14 mouse cellular contexts compared by ENCODE assay signal in the genomic region with DNA sequence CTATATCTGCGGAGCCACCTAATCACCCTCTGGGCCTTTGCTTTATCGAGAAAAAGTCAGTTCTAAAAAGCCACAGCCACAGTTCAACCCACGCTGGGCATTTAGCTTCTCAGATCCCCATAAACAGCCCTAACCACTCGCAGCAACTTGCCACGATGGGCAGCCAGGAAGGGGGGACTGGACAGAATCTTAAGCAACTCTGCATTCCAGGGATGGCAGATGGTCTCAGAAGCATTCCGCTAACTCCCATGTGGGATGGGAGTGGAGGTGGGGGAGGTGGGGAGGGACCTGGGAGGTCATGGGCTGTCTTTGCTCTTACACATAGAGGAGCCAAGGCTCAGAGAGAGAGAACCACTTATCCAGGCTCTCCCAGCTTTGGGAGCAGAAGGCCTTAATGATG. TPM values are rescaled to one million over a fixed set of nuclear protein-coding genes. Genes with fewer than 3 reads are reported as not detected.
DNase-seq lines count a peak whose midpoint lies in the region; ATAC-seq and TF ChIP-seq lines count a peak whose summit lies in the region.
"Had no signal": no experiment of that assay in that cellular context is flagged by ENCODE, and none has a peak within 500 bp of the region (broad histone marks: within the 10 kb centered on the region; RNA-seq: fewer than 3 reads in every experiment).

No protein-coding gene starts in this region.

- no peak for TF ChIP-seq POLR2A in ES-Bruce4 (IDR thresholded peaks at IDR 0.05; ENCODE audit: insufficient read depth, low read length)

- no peak overlapping the region for H3K9ac ChIP-seq in intestine, embryonic 14.5 days (ENCODE audit: low read length)
- no peak overlapping the region for H3K9ac ChIP-seq in intestine, embryonic 15.5 days
- H3K9ac ChIP-seq in ES-Bruce4 (ENCODE audit: low read depth, poor library complexity, severe bottlenecking), result peak overlapping the region; percentile 31; the same call in 1 of the 2 replicates
- H3K9ac ChIP-seq: forebrain, embryonic 13.5 days; liver, embryonic 15.5 days had no signal

- peaks cover 37% of the 10 kb centered on the region for H3K4me1 ChIP-seq in intestine, embryonic 14.5 days (replicated peaks; ENCODE audit: control insufficient read depth, insufficient read depth, low read length)
- H3K4me1 ChIP-seq in intestine, embryonic 15.5 days (replicated peaks), result peaks cover 30% of the 10 kb centered on the region
- H3K4me1 ChIP-seq in ES-Bruce4 (ENCODE audit: control insufficient read depth, insufficient read depth, low read length), result peaks cover 14% of the 10 kb centered on the region
- H3K4me1 ChIP-seq in embryonic facial prominence, embryonic 10.5 days, result peaks cover 74% of the 10 kb centered on the region

- H3K36me3 ChIP-seq in intestine, embryonic 14.5 days (ENCODE audit: control insufficient read depth, insufficient read depth, low read length), result no peaks in the 10 kb centered on the region
- H3K36me3 ChIP-seq in intestine, embryonic 15.5 days, result no peaks in the 10 kb centered on the region
- H3K36me3 ChIP-seq in ES-Bruce4 (ENCODE audit: control insufficient read depth, insufficient read depth, low read length, poor library complexity, severe bottlenecking), result no peaks in the 10 kb centered on the region
- H3K36me3 ChIP-seq in embryonic facial prominence, embryonic 10.5 days (replicated peaks), result no peaks in the 10 kb centered on the region
- H3K36me3 ChIP-seq: liver, embryonic 15.5 days had no signal

- no peaks in the 10 kb centered on the region for H3K27me3 ChIP-seq in intestine, embryonic 14.5 days (replicated peaks; ENCODE audit: control insufficient read depth, insufficient read depth, low read length)
- no peaks in the 10 kb centered on the region for H3K27me3 ChIP-seq in intestine, embryonic 15.5 days (replicated peaks)
- H3K27me3 ChIP-seq in ES-Bruce4 (ENCODE audit: control insufficient read depth, insufficient read depth, low read length, poor library complexity, severe bottlenecking), result no peaks in the 10 kb centered on the region
- H3K27me3 ChIP-seq in embryonic facial prominence, embryonic 10.5 days (replicated peaks; ENCODE audit: low read depth, poor library complexity, severe bottlenecking), result peaks cover 52% of the 10 kb centered on the region

- 41% methylated on average over 6 of the region's 6 CpGs for WGBS in intestine, embryonic 14.5 days
- 48% methylated on average over 6 of the region's 6 CpGs for WGBS in intestine, embryonic 15.5 days
- WGBS in embryonic facial prominence, embryonic 10.5 days, result 36% methylated on average over 6 of the region's 6 CpGs

- DNase-seq in intestine, embryonic 14.5 days (ENCODE audit: low spot score), result no peak
- DNase-seq in embryonic facial prominence, embryonic 10.5 days (ENCODE audit: low spot score), result no peak
- peak; percentile 68 for DNase-seq in mesoderm, embryonic 11.5 days (ENCODE audit: low read depth, low spot score)
- DNase-seq in kidney, postnatal 25 days, result no peak
- no peak for DNase-seq in spleen, postnatal 10 days (ENCODE audit: low spot score in 2 of 2)
- DNase-seq: adrenal gland, postnatal 14 days; kidney, postnatal 14 days; thymus, postnatal 4 days had no signal

- 0 out of 2 replicates have a peak overlapping the region, but pooled peaks have one; percentile 17 for H3K27ac ChIP-seq in intestine, embryonic 14.5 days (ENCODE audit: low read depth)
- H3K27ac ChIP-seq in intestine, embryonic 15.5 days, result no peak overlapping the region
- peak overlapping the region; percentile 71 for H3K27ac ChIP-seq in ES-Bruce4 (ENCODE audit: insufficient read depth, low read length)
- H3K27ac ChIP-seq in embryonic facial prominence, embryonic 10.5 days (replicated peaks), result peak overlapping the region; percentile 57
- H3K27ac ChIP-seq: hindbrain, postnatal 0 days; liver, embryonic 15.5 days had no signal

- no peaks in the 10 kb centered on the region for H3K9me3 ChIP-seq in intestine, embryonic 14.5 days (ENCODE audit: control insufficient read depth, low read length)
- no peaks in the 10 kb centered on the region for H3K9me3 ChIP-seq in intestine, embryonic 15.5 days
- no peaks in the 10 kb centered on the region for H3K9me3 ChIP-seq in ES-Bruce4 (replicated peaks; ENCODE audit: control insufficient read depth, insufficient read depth, low read length, poor library complexity, severe bottlenecking)
- no peaks in the 10 kb centered on the region for H3K9me3 ChIP-seq in embryonic facial prominence, embryonic 10.5 days
- H3K9me3 ChIP-seq: forebrain, embryonic 13.5 days; liver, embryonic 15.5 days had no signal

- ATAC-seq in intestine, embryonic 14.5 days (replicated peaks; ENCODE audit: low FRiP score, low TSS enrichment, low read depth), result no peak
- ATAC-seq in intestine, embryonic 15.5 days, result no peak
- no peak for ATAC-seq in erythroid progenitor cell, adult 5-6 weeks (replicated peaks; ENCODE audit: low FRiP score, poor library complexity, severe bottlenecking)
- ATAC-seq: forebrain, embryonic 13.5 days; hindbrain, postnatal 0 days had no signal

- no peak overlapping the region for H3K4me2 ChIP-seq in intestine, embryonic 14.5 days (ENCODE audit: low read length)
- H3K4me2 ChIP-seq in intestine, embryonic 15.5 days (replicated peaks), result no peak overlapping the region
- H3K4me2 ChIP-seq: liver, embryonic 15.5 days had no signal

- TF ChIP-seq EP300 in ES-Bruce4 (IDR thresholded peaks at IDR 0.05; ENCODE audit: insufficient read depth, low read depth, low read length), result no peak

- H3K4me3 ChIP-seq in intestine, embryonic 14.5 days (ENCODE audit: low read depth, low read length), result no peak overlapping the region
- no peak overlapping the region for H3K4me3 ChIP-seq in intestine, embryonic 15.5 days (replicated peaks)
- no peak overlapping the region for H3K4me3 ChIP-seq in ES-Bruce4 (ENCODE audit: low read depth, low read length)
- no peak overlapping the region for H3K4me3 ChIP-seq in embryonic facial prominence, embryonic 10.5 days
- H3K4me3 ChIP-seq: forebrain, embryonic 13.5 days; liver, embryonic 15.5 days had no signal

- TF ChIP-seq CTCF in ES-Bruce4 (IDR thresholded peaks at IDR 0.05; ENCODE audit: low read depth, low read length), result no peak

RNA-seq across cellular contexts. Expression of a gene that starts 44.0 kb away (rescaled TPM):
- polyA plus RNA-seq in intestine, embryonic 14.5 days (2014; fragmentation: Nextera tagmentation; extraction: Ambion mirVana), result 14.4 and 14.9 TPM in 2 replicates
- 9.7 and 10.0 TPM in 2 replicates for polyA plus RNA-seq in intestine, embryonic 15.5 days (2015; fragmentation: Nextera tagmentation; extraction: Ambion mirVana)
- 43.9 and 46.0 TPM in 2 replicates for polyA plus RNA-seq in ES-Bruce4 (2011; ENCODE audit: insufficient read depth, insufficient read length, low read depth, missing spikeins)
- polyA plus RNA-seq in embryonic facial prominence, embryonic 10.5 days (2016; fragmentation: Nextera tagmentation; extraction: Ambion mirVana), result 11.5 and 11.6 TPM in 2 replicates
- total RNA-seq in erythroid progenitor cell, adult 5-6 weeks (2015; ENCODE audit: low replicate concordance), result 129 and 136 TPM in 2 replicates
- total RNA-seq in erythroid progenitor cell, adult 5-6 weeks (2017; ENCODE audit: low replicate concordance), result 166 and 173 TPM in 2 replicates
